Mouse (Mus musculus) olfactory bulb, adult 2 months (tissue): ENCODE results near the gene Shroom3. TPM values are rescaled to one million over a fixed set of nuclear protein-coding genes. Genes with fewer than 3 reads are reported as not detected.

Experiments
- H3K27ac ChIP-seq: fragments of 200-500 bp; 2 replicates; pipeline ENCODE4 v1.5.1; 2012; ENCODE audit warnings: low read depth, low read length; ENCODE audit not compliant: insufficient read depth
- H3K4me1 ChIP-seq: fragments of 200-500 bp; 2 replicates; pipeline ENCODE4 v1.6.1; 2012; ENCODE audit warnings: low read length; ENCODE audit not compliant: control insufficient read depth, insufficient read depth
- H3K4me3 ChIP-seq: fragments of 200-500 bp; 2 replicates; pipeline ENCODE4 v1.5.1; 2012; ENCODE audit warnings: mild to moderate bottlenecking, low read depth, low read length, moderate library complexity; ENCODE audit not compliant: insufficient read depth
- CTCF ChIP-seq: fragments of 200-500 bp; IDR thresholded peaks from 2 replicates; pipeline ENCODE4 v1.5.1; 2012; ENCODE audit warnings: low read depth, mild to moderate bottlenecking, low read length, moderate library complexity; ENCODE audit not compliant: insufficient read depth
- POLR2A ChIP-seq: fragments of 200-500 bp; IDR thresholded peaks from 2 replicates; pipeline ENCODE4 v1.6.1; 2012; ENCODE audit warnings: mild to moderate bottlenecking, low read depth, low read length, moderate library complexity; ENCODE audit not compliant: insufficient read depth
- WGBS: fragments of 180-500 bp; shearing (Covaris S2); methylation state at CpG from one replicate; pipeline ENCODE4 v1.1.7; 2018; 5-methylcytosine and 5-hydroxymethylcytosine counted together
- polyA plus RNA-seq: library from polyadenylated mRNA; stranded (reverse); fragments of >200 nt; gene quantifications from 2 replicates; pipeline ENCODE4 v1.2.4, GENCODE M21; 2012; ENCODE audit warnings: low replicate concordance; ENCODE audit not compliant: missing spikeins, insufficient read depth, insufficient read length

Gene Shroom3
- polyA plus RNA-seq, 1 experiment = not detected

- Histone ChIP-seq H3K4me1 (peaks cover 6% of the 10 kb centered on the region; the same call in 1 of the 2 replicates), H3K4me3 (no peak overlapping the region), H3K27ac (no peak overlapping the region)
- 38% methylated on average over 1 of the region's 1 CpGs for WGBS
- TF ChIP-seq CTCF (no peak), POLR2A (no peak)
Measured at GRCm38 (mm10) chr5:92984692-92985091, 301.5 kb downstream of the Shroom3 start.

GRCm38 (mm10) chr5:92985391-92985790, 302.2 kb downstream of the Shroom3 start:
- TF ChIP-seq CTCF = no peak
- TF ChIP-seq POLR2A = no peak
- Histone ChIP-seq H3K4me1 (peaks cover 6% of the 10 kb centered on the region; the same call in 1 of the 2 replicates), H3K4me3 (no peak overlapping the region), H3K27ac (no peak overlapping the region)
- 91% methylated on average over 2 of the region's 2 CpGs for WGBS

- no peak overlapping the region for H3K27ac ChIP-seq
- no peak overlapping the region for H3K4me3 ChIP-seq
- TF ChIP-seq POLR2A (no peak), CTCF (no peak)
- 88% methylated on average over 22 of the region's 22 CpGs for WGBS
- peaks cover 6% of the 10 kb centered on the region; the same call in 1 of the 2 replicates for H3K4me1 ChIP-seq
Measured at GRCm38 (mm10) chr5:92986651-92987610, 303.7 kb downstream of the Shroom3 start.

- Histone ChIP-seq H3K4me3 (no peak overlapping the region), H3K4me1 (peaks cover 6% of the 10 kb centered on the region; the same call in 1 of the 2 replicates), H3K27ac (no peak overlapping the region)
- 55% methylated on average over 16 of the region's 16 CpGs for WGBS
- TF ChIP-seq CTCF = no peak
Measured at GRCm38 (mm10) chr5:92987891-92988768, 304.9 kb downstream of the Shroom3 start.

GRCm38 (mm10) chr5:92988769-92989356, 305.6 kb downstream of the Shroom3 start:
- H3K4me1 ChIP-seq = peaks cover 6% of the 10 kb centered on the region; the same call in 1 of the 2 replicates
- 47% methylated on average over 15 of the region's 15 CpGs for WGBS
- no peak overlapping the region for H3K27ac ChIP-seq
- H3K4me3 ChIP-seq = no peak overlapping the region
- no peak for TF ChIP-seq POLR2A
- TF ChIP-seq CTCF = no peak

GRCm38 (mm10) chr5:92992106-92992505, 308.9 kb downstream of the Shroom3 start:
- TF ChIP-seq CTCF (no peak), POLR2A (no peak)
- Histone ChIP-seq H3K4me1 (peaks cover 6% of the 10 kb centered on the region; the same call in 1 of the 2 replicates), H3K4me3 (no peak overlapping the region), H3K27ac (no peak overlapping the region)
- WGBS = 91% methylated on average over 3 of the region's 3 CpGs

- TF ChIP-seq POLR2A (no peak), CTCF (no peak)
- Histone ChIP-seq H3K4me3 (no peak overlapping the region), H3K4me1 (peaks cover 7% of the 10 kb centered on the region), H3K27ac (no peak overlapping the region)
- WGBS = 92% methylated on average over 6 of the region's 6 CpGs
Measured at GRCm38 (mm10) chr5:92994309-92994708, 311.1 kb downstream of the Shroom3 start.

GRCm38 (mm10) chr5:92994861-92995260, 311.6 kb downstream of the Shroom3 start:
- 85% methylated on average over 2 of the region's 2 CpGs for WGBS
- TF ChIP-seq POLR2A (no peak), CTCF (no peak)

More at GRCm38 (mm10) chr5:92994861-92995260, 311.6 kb downstream of the Shroom3 start:
- Histone ChIP-seq H3K27ac (no peak overlapping the region), H3K4me1 (peaks cover 7% of the 10 kb centered on the region), H3K4me3 (no peak overlapping the region)
